In the genomic region with DNA sequence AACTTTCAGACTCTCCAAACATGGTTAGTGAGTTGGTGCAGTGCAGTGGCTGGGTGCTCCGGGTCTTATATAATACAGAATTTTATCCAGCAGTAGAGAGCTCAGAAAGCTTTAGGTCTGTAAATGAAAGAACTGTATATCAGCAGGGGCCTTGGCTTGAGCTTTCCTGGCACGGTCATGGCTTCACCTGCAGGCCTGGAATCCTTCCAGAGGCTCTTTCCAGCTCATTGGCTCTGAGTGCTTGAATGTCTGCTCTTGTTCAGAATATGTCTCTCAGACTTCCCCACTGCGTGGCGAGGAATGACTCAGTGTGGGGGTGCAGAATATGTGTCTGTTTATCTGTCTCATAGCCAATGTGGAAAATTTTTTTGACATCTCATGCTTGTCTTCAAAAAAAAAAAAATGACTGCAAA, we compare ENCODE assay signal across 9 mouse cellular contexts. TPM values are rescaled to one million over a fixed set of nuclear protein-coding genes. Genes with fewer than 3 reads are reported as not detected.
DNase-seq lines count a peak whose midpoint lies in the region; ATAC-seq and TF ChIP-seq lines count a peak whose summit lies in the region.
"Had no signal": no experiment of that assay in that cellular context is flagged by ENCODE, and none has a peak within 500 bp of the region (broad histone marks: within the 10 kb centered on the region; RNA-seq: fewer than 3 reads in every experiment).

No protein-coding gene starts in this region.

- H3K36me3 ChIP-seq in lung, embryonic 14.5 days (ENCODE audit: insufficient read depth), result no peaks in the 10 kb centered on the region
- H3K36me3 ChIP-seq: liver, embryonic 13.5 days had no signal

- TF ChIP-seq CTCF in lung, embryonic 14.5 days (IDR thresholded peaks at IDR 0.05; ENCODE audit: low read depth), result no peak
- TF ChIP-seq CTCF in lung, adult 2 months (IDR thresholded peaks at IDR 0.05; ENCODE audit: insufficient read depth, low read length), result no peak
- TF ChIP-seq CTCF in cerebellum, adult 2 months (IDR thresholded peaks at IDR 0.05; ENCODE audit: borderline replicate concordance, insufficient read depth, low read depth, low read length), result no peak

- DNase-seq in lung, embryonic 14.5 days, result peak; percentile 68
- no peak for DNase-seq in lung, adult 2 months
- DNase-seq in cerebellum, adult 2 months, result peak; percentile 91 to 95
- DNase-seq in layer of hippocampus, adult 18-20 months (ENCODE audit: low spot score in 2 of 2), result peak; percentile 77 to 90
- peak; percentile 45 for DNase-seq in lung, postnatal 36 days
- DNase-seq in yolk sac, embryonic 10.5 days (ENCODE audit: low spot score), result no peak
- DNase-seq in thymus, postnatal 36 days, result no peak
- DNase-seq: liver, embryonic 13.5 days had no signal

- ATAC-seq in lung, embryonic 14.5 days (ENCODE audit: insufficient read depth), result peak; percentile 53; the same call in 1 of the 2 replicates
- peak; percentile 37; the same call in 1 of the 2 replicates for ATAC-seq in granulocyte monocyte progenitor cell, adult 5-6 weeks (replicated peaks; ENCODE audit: poor library complexity, severe bottlenecking)

- no peaks in the 10 kb centered on the region for H3K9me3 ChIP-seq in lung, embryonic 14.5 days (ENCODE audit: low read depth, low read length)
- H3K9me3 ChIP-seq: liver, embryonic 13.5 days had no signal

- no peak overlapping the region for H3K9ac ChIP-seq in lung, embryonic 14.5 days
- H3K9ac ChIP-seq: liver, embryonic 13.5 days had no signal

- no peak for TF ChIP-seq POLR2A in lung, adult 2 months (IDR thresholded peaks at IDR 0.05; ENCODE audit: borderline replicate concordance, extremely low read depth, low read depth, low read length)
- no peak for TF ChIP-seq POLR2A in cerebellum, adult 2 months (IDR thresholded peaks at IDR 0.05; ENCODE audit: borderline replicate concordance, insufficient read depth, low read length)

- 0 out of 2 replicates have a peak overlapping the region, but pooled peaks have one; percentile 1 for H3K27ac ChIP-seq in lung, embryonic 14.5 days (ENCODE audit: low read depth)
- no peak overlapping the region for H3K27ac ChIP-seq in cerebellum, adult 2 months (ENCODE audit: insufficient read depth, low read length)
- H3K27ac ChIP-seq: liver, embryonic 13.5 days had no signal

- WGBS in lung, embryonic 14.5 days, result 48% methylated on average over 4 of the region's 4 CpGs
- 38% methylated on average over 4 of the region's 4 CpGs for WGBS in lung, adult 2 months
- under 1% methylated on average over 4 of the region's 4 CpGs for WGBS in cerebellum, adult 2 months

- no peaks in the 10 kb centered on the region for H3K4me1 ChIP-seq in lung, embryonic 14.5 days (ENCODE audit: insufficient read depth)
- H3K4me1 ChIP-seq in lung, adult 2 months (ENCODE audit: control insufficient read depth, insufficient read depth, low read length), result no peaks in the 10 kb centered on the region; the same call in 1 of the 2 replicates
- peaks cover 6% of the 10 kb centered on the region; the same call in 1 of the 2 replicates for H3K4me1 ChIP-seq in cerebellum, adult 2 months (ENCODE audit: control insufficient read depth, insufficient read depth, low read length)

- H3K4me2 ChIP-seq in lung, embryonic 14.5 days, result no peak overlapping the region
- H3K4me2 ChIP-seq: liver, embryonic 13.5 days had no signal

- H3K27me3 ChIP-seq in lung, embryonic 14.5 days (ENCODE audit: insufficient read depth, low read length), result no peaks in the 10 kb centered on the region
- no peaks in the 10 kb centered on the region; the same call in 1 of the 2 replicates for H3K27me3 ChIP-seq in cerebellum, adult 2 months (ENCODE audit: control insufficient read depth, insufficient read depth, low read length)
- H3K27me3 ChIP-seq: liver, embryonic 13.5 days had no signal

- H3K4me3 ChIP-seq in lung, embryonic 14.5 days (ENCODE audit: low read depth, low read length), result no peak overlapping the region
- H3K4me3 ChIP-seq in lung, adult 2 months (replicated peaks; ENCODE audit: extremely low read depth, low read depth, low read length), result no peak overlapping the region
- no peak overlapping the region for H3K4me3 ChIP-seq in cerebellum, adult 2 months (replicated peaks; ENCODE audit: insufficient read depth, low read depth, low read length)
- H3K4me3 ChIP-seq: liver, embryonic 13.5 days had no signal

RNA-seq across cellular contexts. Expression of a gene that starts 11.6 kb away (rescaled TPM):
- polyA plus RNA-seq in lung, embryonic 14.5 days (2014; fragmentation: Nextera tagmentation; extraction: Ambion mirVana), result 2.3 and 3.3 TPM in 2 replicates
- polyA plus RNA-seq in lung, adult 2 months (2012; rRNA removed), result 5.8 and 8.0 TPM in 2 replicates
- polyA plus RNA-seq in cerebellum, adult 2 months (2012; rRNA removed), result 0.48 and 0.51 TPM in 2 replicates
- total RNA-seq in granulocyte monocyte progenitor cell, adult 5-6 weeks (2014; fragmentation: Nextera tagmentation), result 1.3 and 1.5 TPM in 2 replicates
- total RNA-seq in granulocyte monocyte progenitor cell, adult 5-6 weeks (2017), result 0.15 and 0.60 TPM in 2 replicates
- under 1 TPM; 0.32 to 0.46 TPM for total RNA-seq in layer of hippocampus, adult 18-20 months (2021)

RNA-seq across cellular contexts. Expression of a gene that starts 59.7 kb away (rescaled TPM):
- 10.8 and 14.4 TPM in 2 replicates for polyA plus RNA-seq in lung, embryonic 14.5 days (2014; fragmentation: Nextera tagmentation; extraction: Ambion mirVana)
- polyA plus RNA-seq in lung, adult 2 months (2012; rRNA removed), result 13.3 and 15.0 TPM in 2 replicates
- 25.5 and 28.5 TPM in 2 replicates for polyA plus RNA-seq in cerebellum, adult 2 months (2012; rRNA removed)
- total RNA-seq in granulocyte monocyte progenitor cell, adult 5-6 weeks (2014; fragmentation: Nextera tagmentation), result 25.8 and 26.5 TPM in 2 replicates
- total RNA-seq in granulocyte monocyte progenitor cell, adult 5-6 weeks (2017), result 10.6 and 18.9 TPM in 2 replicates
- total RNA-seq in layer of hippocampus, adult 18-20 months (2021), result 1 to 10 TPM; 5.5 to 5.7 TPM

Comparison
In these comparisons a context has a peak if more than half of its experiments do, and no peak if none do; other contexts are left out.
1. DNase-seq: peak in lung, embryonic 14.5 days (single experiment), cerebellum, adult 2 months (2 of 2), layer of hippocampus, adult 18-20 months (2 of 2) and lung, postnatal 36 days (single experiment); none in lung, adult 2 months (single experiment), yolk sac, embryonic 10.5 days (single experiment) and thymus, postnatal 36 days (0 of 2).